Mouse (Mus musculus) embryonic facial prominence, embryonic 12.5 days (tissue): Measurements from ENCODE around the gene Mxd1. TPM values are rescaled to one million over a fixed set of nuclear protein-coding genes. Genes with fewer than 3 reads are reported as not detected.
A peak's percentile ranks its signal among the peaks of the same experiment; 100 is the strongest.

Experiments
- ATAC-seq: fragments of 200-750 bp; cut with Nextera tagmentation; 2 replicates; pipeline ENCODE4 v1.8.0; 2017; ENCODE audit not compliant: insufficient number of reproducible peaks, insufficient read depth, low FRiP score, low TSS enrichment
- H3K27ac ChIP-seq: fragments of 300-500 bp; sonication (generic); 2 replicates; pipeline ENCODE4 v1.5.1; 2016; ENCODE audit warnings: mild to moderate bottlenecking
- H3K27me3 ChIP-seq: fragments of 300-500 bp; sonication (generic); 2 replicates; pipeline ENCODE4 v1.6.1; 2016; ENCODE audit warnings: mild to moderate bottlenecking, moderate library complexity
- H3K36me3 ChIP-seq: fragments of 300-500 bp; sonication (generic); 2 replicates; pipeline ENCODE4 v1.6.1; 2016; ENCODE audit warnings: mild to moderate bottlenecking
- H3K4me1 ChIP-seq: fragments of 300-500 bp; sonication (generic); 2 replicates; pipeline ENCODE4 v1.6.1; 2016
- H3K4me2 ChIP-seq: fragments of 300-500 bp; sonication (generic); replicated peaks from 2 replicates; pipeline ENCODE4 v1.6.1; 2016; ENCODE audit warnings: mild to moderate bottlenecking, moderate library complexity
- H3K4me3 ChIP-seq: fragments of 300-500 bp; sonication (generic); 2 replicates; pipeline ENCODE4 v1.5.1; 2016; ENCODE audit warnings: mild to moderate bottlenecking
- H3K9ac ChIP-seq: fragments of 300-500 bp; sonication (generic); 2 replicates; pipeline ENCODE4 v1.6.1; 2016; ENCODE audit warnings: mild to moderate bottlenecking, moderate library complexity
- H3K9me3 ChIP-seq: fragments of 300-500 bp; sonication (generic); 2 replicates; pipeline ENCODE4 v1.6.1; 2016; ENCODE audit warnings: mild to moderate bottlenecking, moderate library complexity
- WGBS: fragments of 180-500 bp; shearing (Covaris S2); methylation state at CpG from one replicate; pipeline ENCODE4 v1.1.7; 2016; 5-methylcytosine and 5-hydroxymethylcytosine counted together
- polyA plus RNA-seq: library from polyadenylated mRNA; unstranded; fragments of >200 nt; fragmentation: Nextera tagmentation; extraction: Ambion mirVana; gene quantifications from 2 replicates; pipeline ENCODE4 v1.2.1, GENCODE M21; 2016

Gene Mxd1
- polyA plus RNA-seq = 17.9 and 18.6 TPM in 2 replicates

- under 1% methylated on average over 62 of the region's 76 CpGs for WGBS
- H3K4me2 ChIP-seq = peak within 1 kb of the TSS; percentile 92
- H3K27ac ChIP-seq = 0 out of 2 replicates have a peak within 1 kb of the TSS, but pooled peaks have one; percentile 24
- no peak for ATAC-seq
- peaks cover 29% of the 10 kb centered on the region for H3K36me3 ChIP-seq
- H3K9ac ChIP-seq = peak within 1 kb of the TSS; percentile 80
- peaks cover 11% of the 10 kb centered on the region for H3K4me1 ChIP-seq
- no peaks in the 10 kb centered on the region for H3K9me3 ChIP-seq
- H3K27me3 ChIP-seq = no peaks in the 10 kb centered on the region
- H3K4me3 ChIP-seq = peak within 1 kb of the TSS; percentile 90
These were observed at the start of gene Mxd1 for GRCm38 (mm10) chr6:86668580-86669239. TSS of gene Mxd1 (minus strand) at chr6:86669161.

GRCm38 (mm10) chr6:86708072-86708774, 39.3 kb upstream of the Mxd1 start:
- no peaks in the 10 kb centered on the region for H3K27me3 ChIP-seq
- H3K4me3 ChIP-seq = no peak overlapping the region
- no peak overlapping the region for H3K27ac ChIP-seq
- no peak for ATAC-seq
- WGBS = 85% methylated on average over 4 of the region's 4 CpGs
- H3K36me3 ChIP-seq = peaks cover 56% of the 10 kb centered on the region
- no peaks in the 10 kb centered on the region for H3K4me1 ChIP-seq
- H3K4me2 ChIP-seq = no peak overlapping the region
- H3K9ac ChIP-seq = no peak overlapping the region
- H3K9me3 ChIP-seq = no peaks in the 10 kb centered on the region

- no peaks in the 10 kb centered on the region for H3K9me3 ChIP-seq
- ATAC-seq = no peak
- 88% methylated on average over 9 of the region's 9 CpGs for WGBS
These were observed 33.6 kb upstream of the Mxd1 start for GRCm38 (mm10) chr6:86702577-86702976.

GRCm38 (mm10) chr6:86697903-86698302, 28.9 kb upstream of the Mxd1 start:
- Histone ChIP-seq H3K27ac (no peak overlapping the region), H3K9me3 (no peaks in the 10 kb centered on the region), H3K27me3 (no peaks in the 10 kb centered on the region), H3K36me3 (peaks cover 74% of the 10 kb centered on the region), H3K4me1 (no peaks in the 10 kb centered on the region), H3K9ac (no peak overlapping the region), H3K4me3 (no peak overlapping the region), H3K4me2 (no peak overlapping the region)
- ATAC-seq = no peak
- 80% methylated on average over 6 of the region's 6 CpGs for WGBS

More at GRCm38 (mm10) chr6:86702577-86702976, 33.6 kb upstream of the Mxd1 start:
- Histone ChIP-seq H3K4me2 (no peak overlapping the region), H3K9ac (no peak overlapping the region), H3K36me3 (peaks cover 86% of the 10 kb centered on the region), H3K27me3 (no peaks in the 10 kb centered on the region), H3K4me3 (no peak overlapping the region), H3K27ac (no peak overlapping the region), H3K4me1 (no peaks in the 10 kb centered on the region)

- peaks cover 62% of the 10 kb centered on the region for H3K36me3 ChIP-seq
- ATAC-seq = no peak
These were observed 27.3 kb upstream of the Mxd1 start for GRCm38 (mm10) chr6:86696213-86696612.

GRCm38 (mm10) chr6:86694465-86694864, 25.5 kb upstream of the Mxd1 start:
- Histone ChIP-seq H3K9ac (no peak overlapping the region), H3K4me2 (no peak overlapping the region), H3K27me3 (no peaks in the 10 kb centered on the region), H3K4me3 (no peak overlapping the region), H3K4me1 (no peaks in the 10 kb centered on the region), H3K36me3 (peaks cover 62% of the 10 kb centered on the region), H3K27ac (no peak overlapping the region), H3K9me3 (no peaks in the 10 kb centered on the region)
- no peak for ATAC-seq

More at GRCm38 (mm10) chr6:86696213-86696612, 27.3 kb upstream of the Mxd1 start:
- 82% methylated on average over 10 of the region's 10 CpGs for whole genome bisulfite sequencing
- H3K4me1 ChIP-seq = no peaks in the 10 kb centered on the region
- H3K27me3 ChIP-seq = no peaks in the 10 kb centered on the region
- no peak overlapping the region for H3K4me3 ChIP-seq
- H3K27ac ChIP-seq = no peak overlapping the region
- no peak overlapping the region for H3K9ac ChIP-seq
- no peaks in the 10 kb centered on the region for H3K9me3 ChIP-seq
- H3K4me2 ChIP-seq = no peak overlapping the region

GRCm38 (mm10) chr6:86689671-86690070, 20.7 kb upstream of the Mxd1 start:
- peaks cover 33% of the 10 kb centered on the region for H3K36me3 ChIP-seq
- WGBS = 87% methylated on average over 3 of the region's 3 CpGs
- H3K4me1 ChIP-seq = no peaks in the 10 kb centered on the region
- H3K9me3 ChIP-seq = no peaks in the 10 kb centered on the region
- no peak overlapping the region for H3K9ac ChIP-seq
- H3K4me3 ChIP-seq = no peak overlapping the region
- H3K27me3 ChIP-seq = no peaks in the 10 kb centered on the region
- no peak overlapping the region for H3K27ac ChIP-seq
- H3K4me2 ChIP-seq = no peak overlapping the region
- ATAC-seq = no peak

- Histone ChIP-seq H3K4me3 (no peak overlapping the region), H3K4me1 (0 out of 2 replicates have a peak, but pooled peaks cover 8% of the 10 kb centered on the region), H3K9me3 (no peaks in the 10 kb centered on the region), H3K36me3 (peaks cover 36% of the 10 kb centered on the region), H3K27me3 (no peaks in the 10 kb centered on the region), H3K27ac (no peak overlapping the region), H3K9ac (no peak overlapping the region), H3K4me2 (no peak overlapping the region)
- WGBS = 66% methylated on average over 1 of the region's 1 CpGs
- ATAC-seq = no peak
These were observed 18.0 kb upstream of the Mxd1 start for GRCm38 (mm10) chr6:86686971-86687370.

- H3K36me3 ChIP-seq = peaks cover 37% of the 10 kb centered on the region
- no peaks in the 10 kb centered on the region for H3K27me3 ChIP-seq
- H3K9me3 ChIP-seq = no peaks in the 10 kb centered on the region
- peak overlapping the region; percentile 65 for H3K4me2 ChIP-seq
- H3K4me3 ChIP-seq = peak overlapping the region; percentile 82
- H3K4me1 ChIP-seq = 0 out of 2 replicates have a peak, but pooled peaks cover 8% of the 10 kb centered on the region
- H3K27ac ChIP-seq = no peak overlapping the region
- WGBS = 37% methylated on average over 12 of the region's 12 CpGs
- ATAC-seq = no peak
- H3K9ac ChIP-seq = peak overlapping the region; percentile 86
These were observed 15.7 kb upstream of the Mxd1 start for GRCm38 (mm10) chr6:86684655-86685011.

- Histone ChIP-seq H3K9me3 (no peaks in the 10 kb centered on the region), H3K9ac (peak within 1 kb of the TSS; percentile 86), H3K4me3 (peak within 1 kb of the TSS; percentile 82), H3K36me3 (peaks cover 37% of the 10 kb centered on the region), H3K27me3 (no peaks in the 10 kb centered on the region), H3K4me2 (peak within 1 kb of the TSS; percentile 65), H3K27ac (0 out of 2 replicates have a peak within 1 kb of the TSS, but pooled peaks have one; percentile 51), H3K4me1 (0 out of 2 replicates have a peak, but pooled peaks cover 8% of the 10 kb centered on the region)
- WGBS = 3% methylated on average over 36 of the region's 36 CpGs
- peak; percentile 84 for ATAC-seq
These were observed 15.1 kb upstream of the Mxd1 start, which contains the start of gene Snrnp27 for GRCm38 (mm10) chr6:86683872-86684654. TSS of gene Snrnp27 (minus strand) at chr6:86684522.

- H3K4me2 ChIP-seq = no peak overlapping the region
- H3K4me1 ChIP-seq = 0 out of 2 replicates have a peak, but pooled peaks cover 8% of the 10 kb centered on the region
- no peak overlapping the region for H3K27ac ChIP-seq
- H3K9me3 ChIP-seq = no peaks in the 10 kb centered on the region
- 91% methylated on average over 3 of the region's 3 CpGs for WGBS
- H3K4me3 ChIP-seq = no peak overlapping the region
- no peak overlapping the region for H3K9ac ChIP-seq
- peaks cover 61% of the 10 kb centered on the region for H3K36me3 ChIP-seq
- H3K27me3 ChIP-seq = no peaks in the 10 kb centered on the region
- ATAC-seq = no peak
These were observed 12.3 kb upstream of the Mxd1 start for GRCm38 (mm10) chr6:86681289-86681688.
